Mouse (Mus musculus) brown adipose tissue, adult 24 weeks (tissue): ENCODE results near the gene Tvp23a. TPM values are rescaled to one million over a fixed set of nuclear protein-coding genes. Genes with fewer than 3 reads are reported as not detected.
A peak's percentile ranks its signal among the peaks of the same experiment; 100 is the strongest.

Experiments used
- H3K27ac ChIP-seq: fragments of 200-500 bp; replicated peaks from 2 replicates; pipeline ENCODE4 v1.5.1; 2012; ENCODE audit warnings: low read depth, mild to moderate bottlenecking, low read length
- H3K4me1 ChIP-seq: fragments of 200-500 bp; 2 replicates; pipeline ENCODE4 v1.6.1; 2012; ENCODE audit warnings: low read length, mixed read lengths; ENCODE audit not compliant: control insufficient read depth, insufficient read depth, insufficient read length
- H3K4me3 ChIP-seq: fragments of 200-500 bp; 2 replicates; pipeline ENCODE4 v1.5.1; 2012; ENCODE audit warnings: low read depth, mild to moderate bottlenecking, low read length, moderate library complexity; ENCODE audit not compliant: insufficient read depth
- polyA plus RNA-seq: library from polyadenylated mRNA; stranded (reverse); fragments of >200 nt; gene quantifications from 2 replicates; pipeline ENCODE4 v1.2.4, GENCODE M21; 2012; ENCODE audit not compliant: missing spikeins, insufficient read depth, insufficient read length

Tvp23a gene
- polyA plus RNA-seq, 1 experiment = 0.87 TPM

GRCm38 (mm10) chr16:10388634-10389365 is 58.4 kb downstream of the Tvp23a start:
- H3K4me1 ChIP-seq = no peaks in the 10 kb centered on the region
- no peak overlapping the region for H3K27ac ChIP-seq
- H3K4me3 ChIP-seq = no peak overlapping the region

DNA sequence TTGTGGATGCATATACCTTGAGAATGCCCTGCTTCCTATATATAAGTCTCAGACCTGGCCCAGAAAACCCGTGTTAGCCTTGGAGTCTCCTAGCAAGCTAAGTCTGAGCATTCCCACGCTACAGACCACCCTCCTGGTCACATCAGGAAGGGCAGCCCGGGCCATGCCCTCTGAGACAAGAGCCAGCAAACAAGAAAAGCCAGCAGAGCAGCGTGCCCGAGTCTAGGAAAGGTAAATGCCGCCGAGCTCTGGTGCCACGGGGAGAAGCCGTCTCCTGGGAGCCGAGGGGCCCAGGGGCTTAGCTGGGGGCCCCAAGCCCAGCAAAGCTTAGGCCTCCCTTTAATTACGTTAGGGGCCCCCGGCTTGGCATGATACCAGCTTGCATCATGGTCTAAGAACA is 61.9 kb downstream of the Tvp23a start:
- Histone ChIP-seq H3K27ac (no peak overlapping the region), H3K4me3 (no peak overlapping the region), H3K4me1 (no peaks in the 10 kb centered on the region)

DNA sequence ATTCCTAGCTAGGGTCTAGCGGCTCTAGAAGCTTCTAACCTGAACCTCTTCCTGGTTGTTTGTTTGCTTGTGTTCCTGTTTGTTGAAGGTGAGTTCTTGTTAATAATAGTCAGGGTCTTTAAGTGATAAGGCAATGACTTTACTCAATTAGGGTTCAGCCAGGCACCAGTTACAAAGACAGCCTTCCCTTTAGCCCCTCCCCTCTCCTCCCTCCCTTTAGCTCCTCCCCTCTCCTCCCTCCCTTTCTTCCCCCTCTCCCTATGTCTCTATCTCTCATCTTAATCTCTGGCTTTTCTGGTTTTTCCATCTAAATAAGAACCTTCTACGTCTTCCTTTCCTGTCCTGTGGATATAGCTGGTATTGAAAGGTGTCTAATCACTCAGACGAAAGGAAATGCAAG is 62.6 kb downstream of the Tvp23a start:
- Histone ChIP-seq H3K27ac (no peak overlapping the region), H3K4me1 (no peaks in the 10 kb centered on the region), H3K4me3 (no peak overlapping the region)

GRCm38 (mm10) chr16:10384060-10384497 is 63.1 kb downstream of the Tvp23a start:
- Histone ChIP-seq H3K27ac (no peak overlapping the region), H3K4me1 (no peaks in the 10 kb centered on the region), H3K4me3 (peak overlapping the region; percentile 47)

DNA sequence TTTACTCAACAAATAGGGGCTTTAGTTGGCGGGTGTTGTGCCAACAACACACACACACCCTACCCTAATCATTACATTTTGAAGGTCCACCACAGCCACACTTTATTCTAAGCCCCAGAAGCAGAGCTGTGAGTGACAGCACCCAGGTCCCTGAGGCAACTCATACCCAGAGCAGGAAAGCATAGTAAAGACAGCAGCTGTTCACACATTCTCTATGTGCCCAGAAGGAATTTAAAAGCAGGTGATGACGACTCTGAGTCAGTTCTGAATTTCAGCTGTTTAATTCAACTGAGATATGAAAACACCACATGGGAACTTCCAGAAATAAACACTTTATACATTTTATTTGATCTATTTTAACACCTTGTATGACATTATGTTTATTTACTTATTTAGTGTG is 67.6 kb downstream of the Tvp23a start:
- Histone ChIP-seq H3K4me1 (no peaks in the 10 kb centered on the region; the same call in 1 of the 2 replicates), H3K27ac (no peak overlapping the region), H3K4me3 (no peak overlapping the region)

GRCm38 (mm10) chr16:10377286-10377685 is 69.9 kb downstream of the Tvp23a start:
- H3K4me3 ChIP-seq = no peak overlapping the region
- H3K4me1 ChIP-seq = no peaks in the 10 kb centered on the region; the same call in 1 of the 2 replicates
- H3K27ac ChIP-seq = no peak overlapping the region

DNA sequence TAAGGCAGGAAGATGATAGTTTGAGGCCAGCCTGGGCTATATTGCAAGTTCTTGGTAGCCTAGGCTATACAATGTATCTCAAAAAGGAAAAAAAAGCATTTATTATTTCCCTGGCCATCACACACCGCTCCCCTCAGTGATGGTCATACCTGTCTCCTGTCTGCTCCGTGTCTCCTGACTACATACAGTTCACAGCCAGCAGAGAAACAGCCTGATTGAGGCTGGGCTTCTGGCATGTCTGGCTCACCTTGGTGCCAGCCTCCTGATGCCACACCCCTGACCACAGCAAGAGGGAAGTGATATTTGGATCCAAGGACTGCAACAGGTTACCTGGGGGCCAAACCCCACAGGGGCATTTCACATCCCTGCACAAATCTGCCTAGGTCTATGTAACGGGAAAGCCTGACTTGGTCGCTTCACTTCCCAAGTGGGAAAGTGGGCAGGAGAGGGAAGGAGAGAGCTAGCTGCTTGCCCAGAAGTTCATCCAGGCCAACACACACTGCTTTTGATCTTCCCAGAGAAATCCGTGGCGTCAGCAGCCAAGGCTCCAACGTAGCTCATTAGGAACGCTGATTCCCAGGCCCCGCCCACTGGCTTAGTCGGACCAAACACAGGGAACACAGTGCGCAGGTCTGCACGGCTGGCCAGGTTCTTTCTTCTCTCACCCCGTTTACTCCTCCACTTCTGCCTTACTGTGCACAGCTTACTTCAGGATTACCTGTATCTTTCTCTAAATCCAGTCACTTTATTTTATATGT is 72.7 kb downstream of the Tvp23a start:
- H3K4me1 ChIP-seq = no peaks in the 10 kb centered on the region; the same call in 1 of the 2 replicates
- no peak overlapping the region for H3K27ac ChIP-seq
- no peak overlapping the region for H3K4me3 ChIP-seq

- no peak overlapping the region for H3K27ac ChIP-seq
- no peaks in the 10 kb centered on the region; the same call in 1 of the 2 replicates for H3K4me1 ChIP-seq
These were observed 74.8 kb downstream of the Tvp23a start for GRCm38 (mm10) chr16:10372372-10372771.

More at GRCm38 (mm10) chr16:10372372-10372771, 74.8 kb downstream of the Tvp23a start:
- H3K4me3 ChIP-seq = no peak overlapping the region

Other genes starting within 250 kb of the Tvp23a start
- gene Emp2, start 133.4 kb downstream of the Tvp23a start, polyA plus RNA-seq = 4.8 and 4.9 TPM in 2 replicates
- not detected in 2 replicates for gene Tekt5, start 51.9 kb downstream of the Tvp23a start, polyA plus RNA-seq
- 11.2 and 17.6 TPM in 2 replicates for gene Nubp1, start 35.4 kb downstream of the Tvp23a start, polyA plus RNA-seq
- 0.67 and 1.3 TPM in 2 replicates for gene Ciita, start 32.7 kb upstream of the Tvp23a start, polyA plus RNA-seq
- 12.4 and 13.4 TPM in 2 replicates for gene Dexi, start 95.7 kb upstream of the Tvp23a start, polyA plus RNA-seq
- 25.4 and 29.0 TPM in 2 replicates for gene Clec16a, start 98.0 kb upstream of the Tvp23a start, polyA plus RNA-seq